Mouse (Mus musculus) kidney, postnatal 36 days (tissue): ENCODE results near the gene Elf2.
"Not testable (repeated sequence)": the region's sequence is repeated elsewhere in the genome, so short reads cannot be mapped to it uniquely, and the experiment has no call there.

ENCODE experiments used
- DNase-seq, 2 experiments: peaks; one replicate each; pipeline ENCODE4 v3.0.0; 2021 to 2022; ENCODE audit warnings: mixed read lengths in 2 of 2

Gene Elf2

GRCm38 (mm10) chr3:51230886-51231285, 109.6 kb downstream of the Elf2 start:
- no peak for DNase-seq

- no peak for DNase-seq
Measured at GRCm38 (mm10) chr3:51230146-51230835, 110.2 kb downstream of the Elf2 start.

- no peak for DNase-seq
Measured at GRCm38 (mm10) chr3:51229226-51229625, 111.2 kb downstream of the Elf2 start.

- DNase-seq: no peak
Measured at GRCm38 (mm10) chr3:51228821-51229205, 111.7 kb downstream of the Elf2 start.

- peak; percentile 55 to 77 for DNase-seq
Measured at GRCm38 (mm10) chr3:51228038-51228820, 112.2 kb downstream of the Elf2 start.

- DNase-seq: no peak
Measured at GRCm38 (mm10) chr3:51226601-51227000, 113.9 kb downstream of the Elf2 start.

- no peak for DNase-seq
Measured at GRCm38 (mm10) chr3:51225979-51226378, 114.5 kb downstream of the Elf2 start.

- DNase-seq: no peak
Measured at GRCm38 (mm10) chr3:51225226-51225750, 115.2 kb downstream of the Elf2 start.

GRCm38 (mm10) chr3:51224363-51225225, 115.9 kb downstream of the Elf2 start, which contains the start of gene Noct:
Gene Noct (plus strand): TSS chr3:51224447.
- DNase-seq: peak; percentile 92 to 93

DNA sequence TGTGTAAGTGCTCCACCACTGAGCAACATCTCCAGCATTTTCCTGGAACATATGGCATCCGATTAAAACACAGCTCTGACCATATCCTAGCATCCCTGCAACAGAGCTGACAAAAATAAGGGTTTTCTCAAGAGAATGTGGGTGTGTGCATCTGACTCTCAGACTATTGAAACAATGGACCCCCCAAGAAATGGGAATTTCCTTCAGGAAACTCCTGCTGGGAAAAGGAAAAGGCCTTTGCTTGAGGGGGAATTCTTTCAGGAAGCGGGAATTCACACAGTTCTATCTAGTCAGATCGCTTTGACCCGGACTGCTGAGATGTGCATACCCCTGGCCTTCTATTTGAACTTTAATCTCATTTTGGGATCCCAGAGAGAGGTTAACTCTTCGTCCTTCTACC, 116.9 kb downstream of the Elf2 start:
- DNase-seq: no peak

- no peak for DNase-seq
Measured at GRCm38 (mm10) chr3:51222834-51223460, 117.5 kb downstream of the Elf2 start.

GRCm38 (mm10) chr3:51222302-51222701, 118.2 kb downstream of the Elf2 start:
- DNase-seq: no peak

DNA sequence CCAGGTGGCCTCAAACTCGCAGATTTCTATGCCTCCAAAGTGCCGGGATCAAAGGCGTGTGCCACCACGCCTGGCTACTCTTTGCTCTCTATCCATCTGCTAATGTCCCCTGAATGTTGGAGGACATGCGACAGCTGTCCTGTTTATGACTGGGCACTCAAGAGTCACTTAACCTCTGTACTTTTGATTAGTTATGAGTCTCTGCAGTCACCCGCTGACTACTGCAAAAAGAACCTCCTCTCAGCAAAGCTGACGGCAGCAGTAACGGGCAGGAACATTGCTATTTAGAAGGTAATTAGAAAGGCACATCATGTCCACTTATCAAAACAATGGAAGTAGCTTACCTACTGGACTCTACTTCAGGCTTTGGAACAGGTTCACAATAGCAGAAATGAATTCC, 118.6 kb downstream of the Elf2 start:
- no peak for DNase-seq

DNA sequence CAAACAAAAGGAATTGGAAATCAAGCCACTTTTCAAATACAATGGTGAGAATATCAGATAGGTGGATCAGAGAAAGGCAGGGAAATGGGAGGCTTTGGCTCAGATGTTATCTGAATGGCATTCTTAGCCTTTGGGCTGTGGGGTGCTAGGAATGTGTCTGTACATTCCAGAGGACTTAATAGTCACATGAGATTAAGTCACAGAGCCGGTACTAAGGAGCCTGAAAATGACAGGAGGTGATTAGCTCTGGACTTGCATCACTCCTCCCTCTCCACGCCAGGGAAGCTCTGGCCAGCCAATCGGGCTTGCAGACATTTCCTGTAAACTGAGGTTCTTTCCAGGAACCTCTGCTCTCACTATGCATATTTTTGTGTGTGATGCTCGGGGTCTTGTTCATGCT, 119.6 kb downstream of the Elf2 start:
- DNase-seq: no peak

DNA sequence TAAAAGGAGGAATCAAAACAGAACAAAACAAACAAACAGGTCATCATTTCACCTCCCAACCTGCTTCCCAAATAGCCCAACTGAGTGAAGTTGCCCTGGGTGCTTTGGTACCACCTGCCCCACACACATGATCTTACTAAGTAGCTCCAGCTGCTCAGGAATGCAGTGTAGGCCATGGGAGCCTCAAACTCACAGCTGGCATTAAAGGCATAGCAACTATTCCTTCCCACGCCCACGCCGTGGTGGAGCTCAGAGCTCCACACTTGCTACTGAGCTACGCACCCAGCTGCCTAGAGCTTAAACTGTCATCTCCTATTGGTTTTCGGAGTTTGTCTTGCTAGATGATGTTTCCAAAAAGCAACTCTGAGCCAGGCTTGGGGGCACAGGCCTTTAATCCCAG, 121.2 kb downstream of the Elf2 start:
- no peak for DNase-seq

- DNase-seq: not testable (repeated sequence)
Measured at GRCm38 (mm10) chr3:51218385-51218784, 122.1 kb downstream of the Elf2 start.

GRCm38 (mm10) chr3:51216351-51216750, 124.1 kb downstream of the Elf2 start:
- DNase-seq: not testable (repeated sequence)

- DNase-seq: no peak
Measured at GRCm38 (mm10) chr3:51215681-51216080, 124.8 kb downstream of the Elf2 start.

DNA sequence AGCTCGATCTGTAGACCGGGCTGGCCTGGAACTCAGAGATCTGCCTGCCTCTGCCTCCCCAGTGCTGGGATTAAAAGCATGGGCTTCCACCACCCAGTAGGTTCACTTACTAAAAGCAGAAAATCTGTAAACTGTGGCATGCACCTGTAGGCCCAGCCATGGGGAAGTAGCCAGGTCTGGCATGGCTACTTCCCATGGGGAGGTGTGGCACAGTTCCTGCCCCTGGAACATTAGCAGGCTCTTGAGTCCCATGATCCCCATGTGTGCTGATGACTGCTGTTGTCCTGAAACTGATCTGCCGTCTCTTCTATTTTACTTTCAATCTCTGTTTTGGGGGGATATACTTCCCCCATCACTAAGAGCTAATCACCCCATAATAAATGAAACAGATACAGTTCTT, 127.4 kb downstream of the Elf2 start:
- no peak for DNase-seq

GRCm38 (mm10) chr3:51210485-51210884, 130.0 kb downstream of the Elf2 start:
- DNase-seq: no peak

DNA sequence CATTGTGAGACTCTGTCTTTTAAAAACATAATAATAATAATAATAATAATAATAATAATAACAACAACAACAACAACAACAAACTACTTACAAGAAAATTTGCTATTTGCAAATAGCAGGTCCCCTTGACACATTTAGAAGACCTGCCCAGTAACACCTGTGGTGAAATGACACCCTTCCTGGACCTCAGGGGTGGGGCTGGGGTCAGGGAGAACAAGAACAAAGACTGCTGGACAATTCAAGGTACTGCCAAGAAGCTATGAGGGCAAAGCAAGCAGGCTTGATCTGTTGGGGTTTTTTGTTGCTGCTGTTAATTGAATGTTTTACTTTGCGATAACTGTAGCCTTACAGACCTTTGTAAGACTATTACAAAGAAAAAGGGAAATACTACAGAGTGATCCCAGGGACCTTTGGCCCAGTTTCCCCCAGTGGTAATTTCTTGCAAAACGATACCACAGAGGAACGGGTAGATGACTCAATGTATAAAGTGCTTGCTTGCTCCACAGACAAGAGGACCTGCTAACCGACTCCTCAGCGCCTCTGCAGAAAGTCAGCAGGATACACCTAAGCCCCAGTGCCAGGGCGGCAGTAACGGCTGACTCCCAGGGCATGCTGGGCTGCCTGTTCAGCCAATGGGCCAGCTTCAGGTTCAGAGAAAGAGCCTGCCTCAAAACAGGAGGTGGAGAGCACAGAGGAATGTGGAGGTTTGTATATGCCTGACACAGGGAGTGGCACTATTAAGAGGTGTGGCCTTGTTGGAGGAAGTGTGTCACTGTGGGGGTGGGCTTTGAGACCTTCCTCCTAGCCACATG, 130.8 kb downstream of the Elf2 start:
- DNase-seq: no peak

- DNase-seq: no peak
Measured at GRCm38 (mm10) chr3:51208633-51209032, 131.8 kb downstream of the Elf2 start.
